Mouse (Mus musculus): ENCODE results near the gene Wnt1.

DNA sequence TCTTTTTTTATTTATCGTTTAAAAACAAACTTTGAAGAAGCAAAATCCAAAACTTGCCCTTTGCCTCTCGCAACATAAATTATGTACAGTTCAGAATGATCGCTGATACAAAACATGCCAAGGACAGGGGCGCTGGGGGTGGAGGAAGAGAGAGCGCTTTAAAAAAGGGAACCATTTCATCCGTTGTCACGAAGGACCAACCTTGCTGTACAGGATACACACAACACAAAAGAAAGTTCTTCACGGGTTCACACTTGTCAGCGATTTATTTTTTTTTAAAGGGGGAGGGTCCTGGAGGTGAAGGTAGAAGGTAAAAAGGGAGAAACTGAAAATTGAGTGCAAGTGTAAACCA, 42.0 kb downstream of the Wnt1 start:
- TF ChIP-seq CTCF (IDR thresholded peaks at IDR 0.05; ENCODE audit: insufficient read depth, low read length) (no peak), POLR2A (IDR thresholded peaks at IDR 0.05; ENCODE audit: borderline replicate concordance, extremely low read depth, low read depth, low read length) (no peak)

Measured in lung, adult 2 months (tissue).